Mouse (Mus musculus): ENCODE measurements at regions not wholly inside any gene's neighbourhood (a gene's known extent, or its start where the extent isn't known, plus 50 kb on each side); places are given as distances from the start of the nearest gene placed in this dataset.
"Not testable (repeated sequence)": the region's sequence is repeated elsewhere in the genome, so short reads cannot be mapped to it uniquely, and the experiment has no call there.

- Histone ChIP-seq H3K27ac (ENCODE audit: insufficient read depth, low read length) (no peak overlapping the region), H3K27me3 (ENCODE audit: control insufficient read depth, insufficient read depth, low read length) (no peaks in the 10 kb centered on the region), H3K4me3 (ENCODE audit: extremely low read depth, insufficient read depth, insufficient read length) (no peak overlapping the region), H3K4me1 (ENCODE audit: control insufficient read depth, insufficient read depth, insufficient read length) (no peaks in the 10 kb centered on the region), H3K36me3 (ENCODE audit: control insufficient read depth, insufficient read depth, low read length) (no peaks in the 10 kb centered on the region)
- TF ChIP-seq POLR2A (IDR thresholded peaks at IDR 0.05; ENCODE audit: low read depth, low read length) (no peak), CTCF (IDR thresholded peaks at IDR 0.05; ENCODE audit: extremely low read depth, insufficient read depth, insufficient read length, insufficient replicate concordance) (no peak)
- WGBS: 73% methylated on average over 3 of the region's 3 CpGs
- no peak for DNase-seq (ENCODE audit: low read depth in 1 of 2, low spot score in 2 of 2)
These were observed 181.6 kb downstream of the Katnal1 start for GRCm38 (mm10) chr5:148747549-148747948.

DNA sequence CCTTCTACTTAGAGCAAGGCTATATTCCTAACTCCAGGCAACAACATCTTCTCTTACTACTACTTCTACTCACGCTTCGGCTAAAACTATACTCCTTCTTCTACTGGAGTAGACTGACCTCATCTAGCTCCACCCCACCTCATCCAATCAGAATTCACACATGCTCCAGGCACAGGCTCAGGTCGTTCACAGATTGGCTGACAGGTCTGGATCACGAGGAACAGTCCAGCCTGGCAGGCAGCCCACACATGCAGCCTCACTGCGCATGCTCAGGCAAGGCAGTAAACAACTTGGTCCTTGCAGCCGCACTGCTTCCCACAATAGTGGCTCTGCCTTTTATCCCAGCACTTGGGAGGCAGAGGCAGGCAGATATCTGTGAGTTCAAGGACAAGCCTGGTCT, 182.4 kb downstream of the Katnal1 start:
- H3K27ac ChIP-seq (ENCODE audit: insufficient read depth, low read length); H3K4me1 ChIP-seq (ENCODE audit: control insufficient read depth, insufficient read depth, insufficient read length); H3K4me3 ChIP-seq (ENCODE audit: extremely low read depth, insufficient read depth, insufficient read length); H3K36me3 ChIP-seq (ENCODE audit: control insufficient read depth, insufficient read depth, low read length); DNase-seq (ENCODE audit: low read depth in 1 of 2, low spot score in 2 of 2); H3K27me3 ChIP-seq (ENCODE audit: control insufficient read depth, insufficient read depth, low read length): not testable (repeated sequence)
- WGBS: 64% methylated on average over 6 of the region's 6 CpGs

DNA sequence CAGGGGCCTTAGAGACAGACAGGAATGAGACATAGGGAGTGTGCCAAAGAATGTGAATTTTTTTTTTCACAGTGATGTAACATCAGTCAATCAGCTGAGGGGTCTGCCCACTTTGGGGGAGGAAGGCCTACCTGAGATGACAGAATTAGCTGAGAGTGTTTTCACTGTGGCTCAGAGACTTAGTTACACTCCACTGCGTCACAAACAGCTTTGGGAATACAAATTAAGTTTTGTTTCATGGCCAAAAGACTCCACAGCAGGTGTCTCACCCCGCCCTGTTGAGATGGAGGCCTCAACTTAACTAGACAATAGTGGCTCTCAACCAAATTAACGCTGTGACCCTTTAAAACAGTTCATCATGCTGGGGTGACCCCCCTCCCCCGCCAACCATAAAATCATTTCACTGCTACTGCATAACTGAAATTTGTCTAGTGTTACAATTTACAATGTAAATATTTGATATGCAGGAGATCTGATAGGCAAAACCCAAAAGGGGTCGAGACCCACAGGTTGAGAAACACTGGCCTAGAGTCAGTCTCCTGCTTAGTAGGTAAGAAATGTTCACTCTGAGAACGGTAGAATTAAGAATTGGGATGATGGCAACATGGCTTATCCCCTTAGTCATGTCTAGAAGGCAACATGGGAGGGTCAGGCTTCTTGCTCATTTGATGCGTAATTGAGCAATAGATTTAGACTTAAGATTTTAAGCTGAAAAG, 184.3 kb downstream of the Katnal1 start:
- 88% methylated on average over 7 of the region's 7 CpGs for WGBS
- DNase-seq (ENCODE audit: low read depth in 1 of 2, low spot score in 2 of 2): no peak

GRCm38 (mm10) chr5:148742158-148742835, 186.8 kb downstream of the Katnal1 start:
- Histone ChIP-seq H3K36me3 (ENCODE audit: control insufficient read depth, insufficient read depth, low read length) (no peaks in the 10 kb centered on the region), H3K27ac (ENCODE audit: insufficient read depth, low read length) (no peak overlapping the region), H3K27me3 (ENCODE audit: control insufficient read depth, insufficient read depth, low read length) (no peaks in the 10 kb centered on the region), H3K4me1 (ENCODE audit: control insufficient read depth, insufficient read depth, insufficient read length) (peaks cover 8% of the 10 kb centered on the region; the same call in 1 of the 2 replicates), H3K4me3 (ENCODE audit: extremely low read depth, insufficient read depth, insufficient read length) (no peak overlapping the region)
- no peak for DNase-seq (ENCODE audit: low read depth in 1 of 2, low spot score in 2 of 2)
- TF ChIP-seq CTCF (IDR thresholded peaks at IDR 0.05; ENCODE audit: extremely low read depth, insufficient read depth, insufficient read length, insufficient replicate concordance) (no peak), POLR2A (IDR thresholded peaks at IDR 0.05; ENCODE audit: low read depth, low read length) (no peak)
- WGBS: 93% methylated on average over 8 of the region's 8 CpGs

More for the DNA sequence above, 184.3 kb downstream of the Katnal1 start:
- no peak overlapping the region for H3K27ac ChIP-seq (ENCODE audit: insufficient read depth, low read length)
- H3K36me3 ChIP-seq (ENCODE audit: control insufficient read depth, insufficient read depth, low read length): no peaks in the 10 kb centered on the region
- H3K4me3 ChIP-seq (ENCODE audit: extremely low read depth, insufficient read depth, insufficient read length): no peak overlapping the region
- no peaks in the 10 kb centered on the region for H3K27me3 ChIP-seq (ENCODE audit: control insufficient read depth, insufficient read depth, low read length)
- TF ChIP-seq POLR2A (IDR thresholded peaks at IDR 0.05; ENCODE audit: low read depth, low read length) (no peak), CTCF (IDR thresholded peaks at IDR 0.05; ENCODE audit: extremely low read depth, insufficient read depth, insufficient read length, insufficient replicate concordance) (no peak)
- no peaks in the 10 kb centered on the region for H3K4me1 ChIP-seq (ENCODE audit: control insufficient read depth, insufficient read depth, insufficient read length)

- no peaks in the 10 kb centered on the region for H3K27me3 ChIP-seq (ENCODE audit: control insufficient read depth, insufficient read depth, low read length)
- DNase-seq (ENCODE audit: low read depth in 1 of 2, low spot score in 2 of 2): peak in 1 of 2 experiments; percentile 7
- TF ChIP-seq CTCF (IDR thresholded peaks at IDR 0.05; ENCODE audit: extremely low read depth, insufficient read depth, insufficient read length, insufficient replicate concordance) (no peak), POLR2A (IDR thresholded peaks at IDR 0.05; ENCODE audit: low read depth, low read length) (no peak)
- WGBS: 77% methylated on average over 19 of the region's 19 CpGs
- H3K36me3 ChIP-seq (ENCODE audit: control insufficient read depth, insufficient read depth, low read length): no peaks in the 10 kb centered on the region
- H3K4me3 ChIP-seq (ENCODE audit: extremely low read depth, insufficient read depth, insufficient read length): no peak overlapping the region
- H3K27ac ChIP-seq (ENCODE audit: insufficient read depth, low read length): 0 out of 2 replicates have a peak overlapping the region, but pooled peaks have one; percentile 3
- peaks cover 8% of the 10 kb centered on the region; the same call in 1 of the 2 replicates for H3K4me1 ChIP-seq (ENCODE audit: control insufficient read depth, insufficient read depth, insufficient read length)
These were observed 187.7 kb downstream of the Katnal1 start for GRCm38 (mm10) chr5:148741267-148742004.

GRCm38 (mm10) chr5:148740366-148741266, 188.0 kb upstream of the Ubl3 start:
- no peaks in the 10 kb centered on the region for H3K27me3 ChIP-seq (ENCODE audit: control insufficient read depth, insufficient read depth, low read length)
- 0 out of 2 replicates have a peak overlapping the region, but pooled peaks have one; percentile 3 for H3K27ac ChIP-seq (ENCODE audit: insufficient read depth, low read length)
- TF ChIP-seq POLR2A (IDR thresholded peaks at IDR 0.05; ENCODE audit: low read depth, low read length): no peak
- TF ChIP-seq CTCF (IDR thresholded peaks at IDR 0.05; ENCODE audit: extremely low read depth, insufficient read depth, insufficient read length, insufficient replicate concordance): no peak
- no peak overlapping the region for H3K4me3 ChIP-seq (ENCODE audit: extremely low read depth, insufficient read depth, insufficient read length)
- 79% methylated on average over 15 of the region's 15 CpGs for WGBS
- no peaks in the 10 kb centered on the region for H3K36me3 ChIP-seq (ENCODE audit: control insufficient read depth, insufficient read depth, low read length)
- H3K4me1 ChIP-seq (ENCODE audit: control insufficient read depth, insufficient read depth, insufficient read length): peaks cover 8% of the 10 kb centered on the region; the same call in 1 of the 2 replicates
- DNase-seq (ENCODE audit: low read depth in 1 of 2, low spot score in 2 of 2): no peak

All from spleen, adult 2 months (tissue).